Mouse (Mus musculus): ENCODE results near the gene Kcnh5.

DNA sequence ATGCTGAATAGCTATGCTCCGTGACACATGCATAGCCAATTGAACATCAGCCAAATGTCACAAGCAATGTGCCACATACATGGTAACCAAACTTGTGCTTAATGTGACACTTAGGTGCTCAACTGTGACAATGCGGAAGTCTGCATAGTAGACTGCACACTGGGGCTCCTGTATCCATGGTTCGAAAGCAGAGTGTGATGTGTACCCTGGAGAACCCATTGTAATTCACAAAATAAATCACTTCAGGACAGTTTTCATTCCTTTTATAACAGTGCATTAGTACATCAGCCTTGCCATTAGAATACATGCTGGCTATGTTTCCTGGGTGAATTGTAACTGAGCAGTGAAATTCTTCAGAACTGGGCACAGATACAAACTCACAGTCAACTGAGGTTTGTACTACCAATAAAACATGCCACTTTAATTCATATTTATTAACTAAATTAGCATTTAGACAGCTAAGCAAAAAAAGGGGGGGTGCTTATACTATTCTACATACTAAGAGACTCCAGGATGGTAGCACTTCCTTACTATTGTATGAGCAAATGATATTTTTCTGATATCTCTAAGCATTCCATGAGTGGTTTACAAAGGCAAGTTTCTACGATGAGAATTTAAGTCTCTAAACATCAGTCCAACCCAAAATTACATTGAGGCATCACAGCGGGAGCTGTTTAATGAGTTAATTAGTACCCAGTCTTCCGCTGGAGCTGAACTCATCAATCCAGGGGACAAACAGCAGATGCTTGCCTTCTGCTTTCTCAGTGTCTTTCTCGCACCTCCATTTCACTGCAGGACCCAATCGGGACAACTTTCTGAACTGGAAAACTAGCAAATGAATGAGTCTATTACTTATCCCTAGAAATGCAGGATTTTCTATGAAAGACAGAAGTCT lies 144.9 kb downstream of the Kcnh5 start:
- TF ChIP-seq CTCF (IDR thresholded peaks at IDR 0.05; ENCODE audit: low read depth, low read length) (no peak), POLR2A (IDR thresholded peaks at IDR 0.05; ENCODE audit: extremely low read depth, insufficient read depth, low read length) (no peak)
